Mouse (Mus musculus) heart, adult 2 months (tissue): ENCODE results near the gene Rph3al.

Experiments used
- CTCF ChIP-seq: fragments of 200-600 bp; IDR thresholded peaks from 2 replicates; pipeline ENCODE4 v1.8.1; 2022; ENCODE audit warnings: antibody characterized with exemption, mild to moderate bottlenecking, moderate library complexity
- EP300 ChIP-seq: fragments of 200-500 bp; IDR thresholded peaks from 2 replicates; pipeline ENCODE4 v1.6.1; 2011; ENCODE audit warnings: low read depth, low read length, control low read depth; ENCODE audit not compliant: insufficient read depth
- POLR2A ChIP-seq: fragments of 200-500 bp; IDR thresholded peaks from 2 replicates; pipeline ENCODE4 v1.6.1; 2011; ENCODE audit warnings: mild to moderate bottlenecking, low read depth, low read length, control low read depth; ENCODE audit not compliant: insufficient read depth

- TF ChIP-seq CTCF (no peak), POLR2A (no peak), EP300 (no peak)
Observed at GRCm38 (mm10) chr11:75954896-75955295, 16.7 kb upstream of the Rph3al start.
